Mouse (Mus musculus) thymus, adult 2 months (tissue): ENCODE data around the gene Olfr1444. TPM values are rescaled to one million over a fixed set of nuclear protein-coding genes. Genes with fewer than 3 reads are reported as not detected.

Source experiments
- DNase-seq: peaks from one replicate; pipeline ENCODE4 v3.0.0; 2021
- H3K27ac ChIP-seq: fragments of 200-500 bp; 2 replicates; pipeline ENCODE4 v1.5.1; 2012; ENCODE audit warnings: low read length, control low read depth; ENCODE audit not compliant: control insufficient read depth, insufficient read depth
- H3K27me3 ChIP-seq: fragments of 200-500 bp; 2 replicates; pipeline ENCODE4 v1.6.1; 2012; ENCODE audit warnings: mild to moderate bottlenecking, low read length, moderate library complexity, mixed read lengths; ENCODE audit not compliant: control insufficient read depth, insufficient read depth
- H3K36me3 ChIP-seq: fragments of 200-500 bp; 2 replicates; pipeline ENCODE4 v1.6.1; 2012; ENCODE audit warnings: mild to moderate bottlenecking, low read length, moderate library complexity; ENCODE audit not compliant: control insufficient read depth, insufficient read depth
- H3K4me1 ChIP-seq: fragments of 200-500 bp; replicated peaks from 2 replicates; pipeline ENCODE4 v1.6.1; 2012; ENCODE audit warnings: low read length; ENCODE audit not compliant: control insufficient read depth, insufficient read depth
- H3K4me3 ChIP-seq: fragments of 200-500 bp; 2 replicates; pipeline ENCODE4 v1.5.1; 2012; ENCODE audit warnings: mild to moderate bottlenecking, low read length, control low read depth, moderate library complexity; ENCODE audit not compliant: control insufficient read depth, insufficient read depth
- CTCF ChIP-seq: fragments of 200-500 bp; IDR thresholded peaks from 2 replicates; pipeline ENCODE4 v1.5.1; 2012; ENCODE audit warnings: mild to moderate bottlenecking, control low read depth, low read length, moderate library complexity, borderline replicate concordance; ENCODE audit not compliant: control insufficient read depth, poor library complexity, insufficient read depth; ENCODE audit errors: extremely low read depth
- POLR2A ChIP-seq: fragments of 200-500 bp; IDR thresholded peaks from 2 replicates; pipeline ENCODE4 v1.6.1; 2012; ENCODE audit warnings: mild to moderate bottlenecking, low read length, control low read depth, moderate library complexity; ENCODE audit not compliant: control insufficient read depth, poor library complexity, insufficient read depth; ENCODE audit errors: extremely low read depth
- WGBS: fragments of 180-500 bp; shearing (Covaris S2); methylation state at CpG from one replicate; pipeline ENCODE4 v1.1.7; 2018; 5-methylcytosine and 5-hydroxymethylcytosine counted together
- polyA plus RNA-seq: library from polyadenylated mRNA; depleted of rRNA; stranded (reverse); fragments of >200 nt; gene quantifications from 2 replicates; pipeline ENCODE4 v1.2.3, GENCODE M21; 2012; rRNA removed

Olfr1444 gene
- polyA plus RNA-seq: 0.40 and 0.62 TPM in 2 replicates

DNA sequence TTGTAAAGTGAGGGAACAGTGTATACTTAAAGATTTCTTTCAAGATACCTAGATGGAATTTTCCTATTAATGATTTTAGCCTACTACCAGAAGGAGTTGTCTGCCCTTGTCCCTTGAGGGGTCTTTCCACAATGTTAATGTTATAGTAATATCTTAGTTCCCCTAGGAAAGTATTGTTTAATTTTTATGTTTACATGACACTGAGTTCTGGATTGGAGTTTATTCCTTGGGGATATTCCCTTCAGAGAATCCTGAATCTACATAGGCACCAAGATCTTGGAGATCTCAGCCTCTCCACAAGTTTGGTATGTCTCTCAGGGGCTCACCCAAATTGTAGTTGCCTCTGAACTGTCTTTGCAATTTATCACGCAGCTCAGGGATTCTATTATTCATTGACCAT is at the start of gene Olfr1444:
TSS of gene Olfr1444 (plus strand) at position 301 of the 400 bp plus-strand sequence.
- 71% methylated on average over 1 of the region's 1 CpGs for WGBS

DNA sequence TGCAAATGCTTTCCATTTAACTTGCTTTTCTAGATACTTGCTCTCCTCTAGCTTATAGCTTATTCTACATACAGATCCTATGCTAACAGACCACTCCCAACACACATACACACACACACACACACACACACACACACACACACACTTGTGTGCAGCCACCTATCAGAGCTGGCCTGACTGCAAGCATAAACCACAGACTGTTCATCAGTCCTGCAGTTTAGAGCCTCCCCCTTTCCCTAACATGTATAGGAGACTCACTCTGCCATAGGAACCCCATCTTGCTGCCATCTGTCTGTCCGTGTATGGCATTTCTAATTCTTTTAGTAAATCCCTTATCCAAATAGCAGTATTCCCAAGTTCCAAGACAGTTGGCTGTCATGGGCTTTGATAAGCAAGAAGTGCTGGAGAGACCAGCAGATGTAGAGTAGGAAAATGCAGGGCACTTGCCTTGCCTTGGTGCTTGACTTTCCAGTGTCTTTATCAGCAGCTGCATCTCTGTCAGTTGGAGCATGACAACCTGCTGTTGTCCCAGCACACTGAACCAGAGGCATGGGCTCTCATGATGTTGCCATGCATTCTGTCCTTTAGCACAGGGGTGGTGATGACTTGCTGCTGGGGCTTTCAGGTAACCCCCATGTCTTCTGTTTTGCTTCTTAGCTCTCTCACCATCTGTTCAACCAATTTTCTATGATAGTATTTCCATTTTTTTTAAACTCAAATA is 44.3 kb upstream of the Olfr1444 start:
- Histone ChIP-seq H3K4me1 (peaks cover 5% of the 10 kb centered on the region), H3K27ac (no peak overlapping the region), H3K4me3 (no peak overlapping the region), H3K36me3 (no peaks in the 10 kb centered on the region), H3K27me3 (no peaks in the 10 kb centered on the region)
- TF ChIP-seq CTCF (no peak), POLR2A (no peak)
- WGBS: 70% methylated on average over 1 of the region's 1 CpGs
- no peak for DNase-seq

More for the DNA sequence above, at the start of gene Olfr1444:
- no peak within 1 kb of the TSS for H3K27ac ChIP-seq
- no peak for DNase-seq
- no peak within 1 kb of the TSS for H3K4me3 ChIP-seq
- no peaks in the 10 kb centered on the region for H3K36me3 ChIP-seq
- no peaks in the 10 kb centered on the region for H3K4me1 ChIP-seq
- no peaks in the 10 kb centered on the region for H3K27me3 ChIP-seq
- TF ChIP-seq CTCF (no peak), POLR2A (no peak)

DNA sequence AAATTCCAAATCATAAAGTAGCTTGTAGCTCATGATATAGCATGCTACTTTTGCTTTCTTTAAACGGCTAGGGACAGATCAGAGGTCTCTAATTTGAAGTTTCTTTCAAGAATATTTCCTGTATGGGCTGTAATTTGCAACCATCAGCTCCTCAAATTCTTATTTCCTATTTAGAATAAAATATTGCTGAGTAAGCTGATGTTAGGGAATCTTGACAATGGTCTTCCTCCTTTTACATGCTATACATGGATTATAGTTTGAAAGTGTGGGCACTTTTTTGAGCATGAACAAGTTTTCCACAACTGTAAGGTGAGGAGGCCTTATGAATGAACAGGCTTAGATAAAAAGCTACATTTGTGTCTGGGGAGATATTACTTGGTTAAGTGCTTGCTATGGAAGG is 43.2 kb upstream of the Olfr1444 start:
- Histone ChIP-seq H3K4me3 (no peak overlapping the region), H3K27me3 (no peaks in the 10 kb centered on the region), H3K27ac (no peak overlapping the region), H3K4me1 (peaks cover 2% of the 10 kb centered on the region; the same call in 1 of the 2 replicates), H3K36me3 (no peaks in the 10 kb centered on the region)
- DNase-seq: no peak
- no peak for TF ChIP-seq CTCF
- no peak for TF ChIP-seq POLR2A
- WGBS: 80% methylated on average over 1 of the region's 1 CpGs

DNA sequence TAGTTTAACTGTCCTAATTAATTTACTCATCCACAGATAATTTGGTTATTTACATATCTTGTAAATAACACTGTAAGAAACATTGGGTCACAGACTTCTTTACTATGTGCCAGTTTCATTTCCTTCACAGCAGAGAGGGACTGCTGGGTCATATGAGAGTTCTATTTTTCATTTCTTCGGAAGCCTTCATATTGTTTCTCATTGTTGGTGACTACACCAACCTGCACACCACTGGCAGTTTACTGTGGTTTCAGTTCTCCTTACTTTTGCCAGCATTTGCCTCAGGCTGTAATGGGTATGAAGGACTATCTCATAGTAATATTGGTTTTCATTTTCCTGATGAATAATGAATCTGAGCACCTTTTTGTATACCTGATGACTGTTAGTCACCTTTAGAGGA is 38.6 kb upstream of the Olfr1444 start:
- Histone ChIP-seq H3K27ac (no peak overlapping the region), H3K27me3 (no peaks in the 10 kb centered on the region), H3K4me1 (peaks cover 2% of the 10 kb centered on the region; the same call in 1 of the 2 replicates), H3K4me3 (no peak overlapping the region), H3K36me3 (no peaks in the 10 kb centered on the region; the same call in 1 of the 2 replicates)
- no peak for DNase-seq
- TF ChIP-seq CTCF (no peak), POLR2A (no peak)
- WGBS: 62% methylated on average over 1 of the region's 1 CpGs

DNA sequence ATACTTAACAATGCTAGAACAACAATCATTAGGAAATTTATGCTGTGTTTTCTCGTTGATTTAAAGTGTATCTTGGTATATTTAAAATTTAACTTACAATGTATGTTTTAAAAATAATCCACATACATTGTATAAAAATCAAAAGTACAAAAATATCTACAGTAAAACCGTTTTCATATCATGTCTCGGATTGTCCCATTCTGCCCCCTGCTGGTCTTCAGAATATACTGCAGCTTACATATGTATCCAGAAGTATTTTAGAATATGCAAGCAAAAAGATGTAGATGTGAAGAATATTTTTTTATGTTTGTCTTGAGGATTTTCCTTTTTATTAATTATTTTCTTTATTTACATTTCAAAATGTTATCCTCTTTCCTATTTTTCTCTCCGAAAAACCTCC is 36.7 kb upstream of the Olfr1444 start:
- peak; percentile 37 for DNase-seq
- 33% methylated on average over 4 of the region's 4 CpGs for WGBS
- H3K4me1 ChIP-seq: peaks cover 2% of the 10 kb centered on the region; the same call in 1 of the 2 replicates

DNA sequence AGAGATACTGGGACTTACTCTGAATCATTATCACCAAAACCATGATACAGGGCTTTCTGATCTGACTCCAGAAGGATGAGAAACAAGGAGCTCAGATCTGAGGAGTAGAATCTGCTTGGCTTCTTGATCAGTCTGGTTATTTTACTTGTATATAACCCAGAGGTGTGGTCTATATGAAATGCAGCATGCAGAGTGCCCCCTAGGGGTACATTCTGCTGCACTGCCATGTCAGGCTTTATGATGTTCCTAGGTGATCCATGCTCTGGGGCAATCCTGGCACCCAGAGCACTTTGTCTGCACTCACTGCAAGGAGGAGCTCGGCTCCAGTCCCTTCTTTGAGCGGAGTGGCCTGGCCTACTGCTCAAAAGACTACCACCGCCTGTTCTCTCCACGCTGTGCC is 32.5 kb upstream of the Olfr1444 start:
- H3K27me3 ChIP-seq: no peaks in the 10 kb centered on the region
- H3K4me3 ChIP-seq: no peak overlapping the region
- WGBS: 97% methylated on average over 4 of the region's 4 CpGs
- no peak overlapping the region for H3K27ac ChIP-seq
- H3K36me3 ChIP-seq: no peaks in the 10 kb centered on the region; the same call in 1 of the 2 replicates
- DNase-seq: peak; percentile 44
- TF ChIP-seq CTCF (no peak), POLR2A (no peak)
- H3K4me1 ChIP-seq: peaks cover 2% of the 10 kb centered on the region; the same call in 1 of the 2 replicates

More for the DNA sequence above, 36.7 kb upstream of the Olfr1444 start:
- Histone ChIP-seq H3K27me3 (no peaks in the 10 kb centered on the region), H3K36me3 (no peaks in the 10 kb centered on the region; the same call in 1 of the 2 replicates), H3K4me3 (no peak overlapping the region), H3K27ac (no peak overlapping the region)
- TF ChIP-seq POLR2A: no peak
- TF ChIP-seq CTCF: no peak
